18 mouse cellular contexts compared by ENCODE assay signal in genomic region chr2:84792516-84792915, GRCm38 (mm10). TPM values are rescaled to one million over a fixed set of nuclear protein-coding genes. Genes with fewer than 3 reads are reported as not detected.
A peak's percentile ranks its signal among the peaks of the same experiment; 100 is the strongest.
DNase-seq lines count a peak whose midpoint lies in the region; ATAC-seq and TF ChIP-seq lines count a peak whose summit lies in the region.
"Had no signal": no experiment of that assay in that cellular context is flagged by ENCODE, and none has a peak within 500 bp of the region (broad histone marks: within the 10 kb centered on the region; RNA-seq: fewer than 3 reads in every experiment).

No protein-coding gene starts in this region.

- no peaks in the 10 kb centered on the region for H3K27me3 ChIP-seq in heart, postnatal 0 days (ENCODE audit: control insufficient read depth, insufficient read depth, low read length)
- H3K27me3 ChIP-seq in heart, embryonic 11.5 days (ENCODE audit: control insufficient read depth, insufficient read depth, low read length): no peaks in the 10 kb centered on the region
- no peaks in the 10 kb centered on the region for H3K27me3 ChIP-seq in lung, embryonic 14.5 days (ENCODE audit: insufficient read depth, low read length)
- no peaks in the 10 kb centered on the region for H3K27me3 ChIP-seq in forebrain, embryonic 13.5 days
- H3K27me3 ChIP-seq: hindbrain, embryonic 12.5 days had no signal

- WGBS in heart, postnatal 0 days: 30% methylated on average over 3 of the region's 3 CpGs
- 78% methylated on average over 3 of the region's 3 CpGs for WGBS in heart, embryonic 11.5 days (ENCODE audit: insufficient replicate concordance)
- WGBS in lung, embryonic 14.5 days: 45% methylated on average over 3 of the region's 3 CpGs
- WGBS in forebrain, embryonic 13.5 days: 88% methylated on average over 3 of the region's 3 CpGs

- peak; percentile 69; the same call in 1 of the 2 replicates for ATAC-seq in heart, postnatal 0 days (ENCODE audit: insufficient read depth, low read depth)
- no peak for ATAC-seq in heart, embryonic 11.5 days (replicated peaks; ENCODE audit: insufficient number of reproducible peaks, low FRiP score, low TSS enrichment)
- ATAC-seq in lung, embryonic 14.5 days (ENCODE audit: insufficient read depth): no peak
- no peak for ATAC-seq in forebrain, embryonic 13.5 days
- ATAC-seq: forebrain, postnatal 0 days; Patski had no signal

- H3K27ac ChIP-seq in heart, postnatal 0 days (ENCODE audit: low read depth): no peak overlapping the region
- H3K27ac ChIP-seq in heart, embryonic 11.5 days (ENCODE audit: low read depth, low read length): no peak overlapping the region
- no peak overlapping the region for H3K27ac ChIP-seq in lung, embryonic 14.5 days (ENCODE audit: low read depth)
- no peak overlapping the region for H3K27ac ChIP-seq in forebrain, embryonic 13.5 days
- H3K27ac ChIP-seq: hindbrain, embryonic 12.5 days had no signal

- peaks cover 3% of the 10 kb centered on the region; the same call in 1 of the 2 replicates for H3K9me3 ChIP-seq in heart, postnatal 0 days (replicated peaks; ENCODE audit: control insufficient read depth, low read length)
- H3K9me3 ChIP-seq in heart, embryonic 11.5 days (replicated peaks; ENCODE audit: control insufficient read depth, low read length): no peaks in the 10 kb centered on the region
- H3K9me3 ChIP-seq in lung, embryonic 14.5 days (ENCODE audit: low read depth, low read length): no peaks in the 10 kb centered on the region
- peaks cover 7% of the 10 kb centered on the region; the same call in 1 of the 2 replicates for H3K9me3 ChIP-seq in forebrain, embryonic 13.5 days (replicated peaks)

- H3K4me1 ChIP-seq in heart, postnatal 0 days (ENCODE audit: control insufficient read depth, insufficient read depth): no peaks in the 10 kb centered on the region
- peaks cover 8% of the 10 kb centered on the region for H3K4me1 ChIP-seq in heart, embryonic 11.5 days (ENCODE audit: control insufficient read depth, insufficient read depth, low read length)
- H3K4me1 ChIP-seq in lung, embryonic 14.5 days (ENCODE audit: insufficient read depth): no peaks in the 10 kb centered on the region
- H3K4me1 ChIP-seq in forebrain, embryonic 13.5 days: no peaks in the 10 kb centered on the region
- H3K4me1 ChIP-seq: hindbrain, embryonic 12.5 days had no signal

- H3K36me3 ChIP-seq in heart, postnatal 0 days (replicated peaks; ENCODE audit: control insufficient read depth, insufficient read depth, low read length): no peaks in the 10 kb centered on the region
- no peaks in the 10 kb centered on the region for H3K36me3 ChIP-seq in heart, embryonic 11.5 days (ENCODE audit: control insufficient read depth, insufficient read depth, low read length)
- H3K36me3 ChIP-seq in lung, embryonic 14.5 days (ENCODE audit: insufficient read depth): no peaks in the 10 kb centered on the region
- H3K36me3 ChIP-seq in forebrain, embryonic 13.5 days (ENCODE audit: poor library complexity, severe bottlenecking): no peaks in the 10 kb centered on the region
- H3K36me3 ChIP-seq: hindbrain, embryonic 12.5 days had no signal

- DNase-seq in adrenal gland, adult 8-10 months: peak; percentile 27
- DNase-seq in adrenal gland, postnatal 25 days: no peak
- peak; percentile 48 for DNase-seq in heart, postnatal 0 days (ENCODE audit: low spot score)
- DNase-seq in lung, embryonic 14.5 days: peak; percentile 72
- no peak for DNase-seq in lung, postnatal 25 days (ENCODE audit: low spot score)
- no peak for DNase-seq in right cerebral cortex, postnatal 36 days (ENCODE audit: low spot score in 2 of 2)
- DNase-seq: cerebellum, postnatal 10 days; forebrain, postnatal 0 days; left cerebral cortex, postnatal 4 days; midbrain, embryonic 14.5 days; spleen, adult 18-20 months had no signal

- H3K4me2 ChIP-seq in heart, postnatal 0 days (ENCODE audit: low read depth, low read length): no peak overlapping the region
- H3K4me2 ChIP-seq in heart, embryonic 11.5 days: no peak overlapping the region; the same call in 1 of the 2 replicates
- no peak overlapping the region for H3K4me2 ChIP-seq in lung, embryonic 14.5 days
- no peak overlapping the region for H3K4me2 ChIP-seq in forebrain, embryonic 13.5 days
- H3K4me2 ChIP-seq: hindbrain, embryonic 12.5 days had no signal

- TF ChIP-seq CTCF in heart, postnatal 0 days (IDR thresholded peaks at IDR 0.05; ENCODE audit: low read depth): no peak
- no peak for TF ChIP-seq CTCF in lung, embryonic 14.5 days (IDR thresholded peaks at IDR 0.05; ENCODE audit: low read depth)

- no peak for TF ChIP-seq EP300 in heart, postnatal 0 days (IDR thresholded peaks at IDR 0.05; ENCODE audit: low read depth)

- no peak overlapping the region for H3K9ac ChIP-seq in heart, postnatal 0 days (replicated peaks; ENCODE audit: low read depth, low read length)
- no peak overlapping the region for H3K9ac ChIP-seq in heart, embryonic 11.5 days (ENCODE audit: low read depth, low read length)
- H3K9ac ChIP-seq in lung, embryonic 14.5 days: no peak overlapping the region
- H3K9ac ChIP-seq in forebrain, embryonic 13.5 days: no peak overlapping the region
- H3K9ac ChIP-seq: forebrain, postnatal 0 days; hindbrain, embryonic 12.5 days had no signal

- no peak overlapping the region for H3K4me3 ChIP-seq in heart, postnatal 0 days (ENCODE audit: low read depth, low read length)
- no peak overlapping the region for H3K4me3 ChIP-seq in heart, embryonic 11.5 days (ENCODE audit: low read depth, low read length)
- H3K4me3 ChIP-seq in lung, embryonic 14.5 days (ENCODE audit: low read depth, low read length): no peak overlapping the region
- no peak overlapping the region for H3K4me3 ChIP-seq in forebrain, embryonic 13.5 days
- H3K4me3 ChIP-seq: hindbrain, embryonic 12.5 days had no signal

RNA-seq across cellular contexts. Expression of gene Ube2l6, which starts 6.1 kb away (rescaled TPM):
- 10 to 100 TPM; 13.3 to 20.7 (median 15.2) TPM for total RNA-seq in adrenal gland, adult 8-10 months (2022)
- total RNA-seq in adrenal gland, postnatal 25 days (2021): 16.9 and 19.9 TPM in 2 replicates
- total RNA-seq in heart, postnatal 0 days (2014; rRNA removed; ENCODE audit: low replicate concordance): 40.0 and 47.0 TPM in 2 replicates
- polyA plus RNA-seq in heart, postnatal 0 days (2015; fragmentation: Nextera tagmentation; extraction: Ambion mirVana): 29.8 and 36.9 TPM in 2 replicates
- 95.9 and 105 TPM in 2 replicates for polyA plus RNA-seq in heart, embryonic 11.5 days (2014; fragmentation: Nextera tagmentation; extraction: Ambion mirVana)
- 39.1 and 40.0 TPM in 2 replicates for polyA plus RNA-seq in lung, embryonic 14.5 days (2014; fragmentation: Nextera tagmentation; extraction: Ambion mirVana)
- 19.1 and 21.1 TPM in 2 replicates for polyA plus RNA-seq in forebrain, embryonic 13.5 days (2015; fragmentation: Nextera tagmentation; extraction: Ambion mirVana)

RNA-seq across cellular contexts. Expression of gene Serping1, which starts 17.3 kb away (rescaled TPM):
- 100 to 1,000 TPM in 1 of 4 experiments, 10 to 100 TPM in 3; 80.5 to 116 (median 91.7) TPM for total RNA-seq in adrenal gland, adult 8-10 months (2022)
- 31.8 and 33.5 TPM in 2 replicates for total RNA-seq in adrenal gland, postnatal 25 days (2021)
- total RNA-seq in heart, postnatal 0 days (2014; rRNA removed; ENCODE audit: low replicate concordance): 26.3 and 31.2 TPM in 2 replicates
- 37.1 and 38.8 TPM in 2 replicates for polyA plus RNA-seq in heart, postnatal 0 days (2015; fragmentation: Nextera tagmentation; extraction: Ambion mirVana)
- polyA plus RNA-seq in heart, embryonic 11.5 days (2014; fragmentation: Nextera tagmentation; extraction: Ambion mirVana): 35.0 and 41.8 TPM in 2 replicates
- 65.4 and 70.3 TPM in 2 replicates for polyA plus RNA-seq in lung, embryonic 14.5 days (2014; fragmentation: Nextera tagmentation; extraction: Ambion mirVana)
- 22.3 and 25.6 TPM in 2 replicates for polyA plus RNA-seq in forebrain, embryonic 13.5 days (2015; fragmentation: Nextera tagmentation; extraction: Ambion mirVana)
- total RNA-seq: megakaryocyte progenitor cell, adult 5-6 weeks had no signal

RNA-seq across cellular contexts. Expression of gene Smtnl1, which starts 29.9 kb away (rescaled TPM):
- not detected for total RNA-seq in adrenal gland, adult 8-10 months (2022)
- not detected in 2 replicates for total RNA-seq in adrenal gland, postnatal 25 days (2021)
- total RNA-seq in heart, postnatal 0 days (2014; rRNA removed; ENCODE audit: low replicate concordance): not detected in 2 replicates
- 0.07 and 0.12 TPM in 2 replicates for polyA plus RNA-seq in heart, postnatal 0 days (2015; fragmentation: Nextera tagmentation; extraction: Ambion mirVana)
- polyA plus RNA-seq in heart, embryonic 11.5 days (2014; fragmentation: Nextera tagmentation; extraction: Ambion mirVana): 0.37 and 0.49 TPM in 2 replicates
- 0.11 and 0.24 TPM in 2 replicates for polyA plus RNA-seq in lung, embryonic 14.5 days (2014; fragmentation: Nextera tagmentation; extraction: Ambion mirVana)
- 0.09 TPM in 1 of 2 replicates, not detected in the other for polyA plus RNA-seq in forebrain, embryonic 13.5 days (2015; fragmentation: Nextera tagmentation; extraction: Ambion mirVana)
- total RNA-seq: layer of hippocampus, adult 18-20 months; left cerebral cortex, postnatal 4 days; megakaryocyte progenitor cell, adult 5-6 weeks had no signal
- polyA plus RNA-seq: hindbrain, embryonic 12.5 days; intestine, embryonic 14.5 days; midbrain, embryonic 14.5 days; Patski had no signal

RNA-seq across cellular contexts. Expression of gene Timm10, which starts 34.3 kb away (rescaled TPM):
- 10 to 100 TPM; 28.2 to 43.5 (median 39.5) TPM for total RNA-seq in adrenal gland, adult 8-10 months (2022)
- 40.4 and 43.8 TPM in 2 replicates for total RNA-seq in adrenal gland, postnatal 25 days (2021)
- 117 and 140 TPM in 2 replicates for total RNA-seq in heart, postnatal 0 days (2014; rRNA removed; ENCODE audit: low replicate concordance)
- polyA plus RNA-seq in heart, postnatal 0 days (2015; fragmentation: Nextera tagmentation; extraction: Ambion mirVana): 129 and 133 TPM in 2 replicates
- 76.8 and 77.9 TPM in 2 replicates for polyA plus RNA-seq in heart, embryonic 11.5 days (2014; fragmentation: Nextera tagmentation; extraction: Ambion mirVana)
- polyA plus RNA-seq in lung, embryonic 14.5 days (2014; fragmentation: Nextera tagmentation; extraction: Ambion mirVana): 55.4 and 58.7 TPM in 2 replicates
- 58.0 and 62.5 TPM in 2 replicates for polyA plus RNA-seq in forebrain, embryonic 13.5 days (2015; fragmentation: Nextera tagmentation; extraction: Ambion mirVana)

RNA-seq across cellular contexts. Expression of gene Slc43a1, which starts 46.1 kb away (rescaled TPM):
- 1 to 10 TPM; 3.0 to 7.5 (median 5.5) TPM for total RNA-seq in adrenal gland, adult 8-10 months (2022)
- 2.4 and 4.3 TPM in 2 replicates for total RNA-seq in adrenal gland, postnatal 25 days (2021)
- total RNA-seq in heart, postnatal 0 days (2014; rRNA removed; ENCODE audit: low replicate concordance): 3.9 and 14.1 TPM in 2 replicates
- polyA plus RNA-seq in heart, postnatal 0 days (2015; fragmentation: Nextera tagmentation; extraction: Ambion mirVana): 2.8 and 2.9 TPM in 2 replicates
- 36.1 and 41.4 TPM in 2 replicates for polyA plus RNA-seq in heart, embryonic 11.5 days (2014; fragmentation: Nextera tagmentation; extraction: Ambion mirVana)
- polyA plus RNA-seq in lung, embryonic 14.5 days (2014; fragmentation: Nextera tagmentation; extraction: Ambion mirVana): 18.8 and 20.2 TPM in 2 replicates
- polyA plus RNA-seq in forebrain, embryonic 13.5 days (2015; fragmentation: Nextera tagmentation; extraction: Ambion mirVana): 5.4 and 7.5 TPM in 2 replicates

Comparison
In these comparisons a context has a peak if more than half of its experiments do, and no peak if none do; other contexts are left out.
1. DNase-seq: peak in adrenal gland, adult 8-10 months (single experiment), heart, postnatal 0 days (single experiment) and lung, embryonic 14.5 days (single experiment); none in adrenal gland, postnatal 25 days (single experiment), lung, postnatal 25 days (single experiment) and right cerebral cortex, postnatal 36 days (0 of 2).